Mouse (Mus musculus): ENCODE data around the gene Prkrip1. TPM values are rescaled to one million over a fixed set of nuclear protein-coding genes. Genes with fewer than 3 reads are reported as not detected.

Gene Prkrip1
- polyA plus RNA-seq, 1 experiment from 2014 or later, result 76.8 TPM

Other genes starting within 250 kb of the Prkrip1 start
- 3.1 and 4.0 TPM in 2 replicates for gene Ssc4d, start 224.4 kb downstream of the Prkrip1 start, polyA plus RNA-seq (2016; fragmentation: Nextera tagmentation; extraction: Ambion mirVana)
- gene Zp3, start 218.9 kb downstream of the Prkrip1 start, polyA plus RNA-seq (2016; fragmentation: Nextera tagmentation; extraction: Ambion mirVana), result not detected in 2 replicates
- gene Dtx2, start 204.2 kb downstream of the Prkrip1 start, polyA plus RNA-seq (2016; fragmentation: Nextera tagmentation; extraction: Ambion mirVana), result 38.5 and 39.2 TPM in 2 replicates
- gene Upk3b, start 160.5 kb downstream of the Prkrip1 start, polyA plus RNA-seq (2016; fragmentation: Nextera tagmentation; extraction: Ambion mirVana), result 0.32 and 0.78 TPM in 2 replicates
- gene Upk3bl, start 144.5 kb downstream of the Prkrip1 start, polyA plus RNA-seq (2016; fragmentation: Nextera tagmentation; extraction: Ambion mirVana), result 6.0 and 6.7 TPM in 2 replicates
- 2.4 and 4.7 TPM in 2 replicates for gene Rasa4, start 115.0 kb downstream of the Prkrip1 start, polyA plus RNA-seq (2016; fragmentation: Nextera tagmentation; extraction: Ambion mirVana)
- 300 and 301 TPM in 2 replicates for gene Polr2j, start 82.3 kb downstream of the Prkrip1 start, polyA plus RNA-seq (2016; fragmentation: Nextera tagmentation; extraction: Ambion mirVana)
- gene Lrwd1, start 62.9 kb downstream of the Prkrip1 start, polyA plus RNA-seq (2016; fragmentation: Nextera tagmentation; extraction: Ambion mirVana), result 59.7 and 62.4 TPM in 2 replicates
- gene Alkbh4, start 62.8 kb downstream of the Prkrip1 start, polyA plus RNA-seq (2016; fragmentation: Nextera tagmentation; extraction: Ambion mirVana), result 26.3 and 29.1 TPM in 2 replicates
- 7.4 and 8.2 TPM in 2 replicates for gene Orai2, start 28.2 kb downstream of the Prkrip1 start, polyA plus RNA-seq (2016; fragmentation: Nextera tagmentation; extraction: Ambion mirVana)
- 14.1 and 17.0 TPM in 2 replicates for gene Sh2b2, start 47.6 kb upstream of the Prkrip1 start, polyA plus RNA-seq (2016; fragmentation: Nextera tagmentation; extraction: Ambion mirVana)